Mouse (Mus musculus): Measurements from ENCODE around the gene Tspan14. TPM values are rescaled to one million over a fixed set of nuclear protein-coding genes. Genes with fewer than 3 reads are reported as not detected.

The Tspan14 gene
- polyA plus RNA-seq, 1 experiment from 2014 or later = 72.7 TPM

DNA sequence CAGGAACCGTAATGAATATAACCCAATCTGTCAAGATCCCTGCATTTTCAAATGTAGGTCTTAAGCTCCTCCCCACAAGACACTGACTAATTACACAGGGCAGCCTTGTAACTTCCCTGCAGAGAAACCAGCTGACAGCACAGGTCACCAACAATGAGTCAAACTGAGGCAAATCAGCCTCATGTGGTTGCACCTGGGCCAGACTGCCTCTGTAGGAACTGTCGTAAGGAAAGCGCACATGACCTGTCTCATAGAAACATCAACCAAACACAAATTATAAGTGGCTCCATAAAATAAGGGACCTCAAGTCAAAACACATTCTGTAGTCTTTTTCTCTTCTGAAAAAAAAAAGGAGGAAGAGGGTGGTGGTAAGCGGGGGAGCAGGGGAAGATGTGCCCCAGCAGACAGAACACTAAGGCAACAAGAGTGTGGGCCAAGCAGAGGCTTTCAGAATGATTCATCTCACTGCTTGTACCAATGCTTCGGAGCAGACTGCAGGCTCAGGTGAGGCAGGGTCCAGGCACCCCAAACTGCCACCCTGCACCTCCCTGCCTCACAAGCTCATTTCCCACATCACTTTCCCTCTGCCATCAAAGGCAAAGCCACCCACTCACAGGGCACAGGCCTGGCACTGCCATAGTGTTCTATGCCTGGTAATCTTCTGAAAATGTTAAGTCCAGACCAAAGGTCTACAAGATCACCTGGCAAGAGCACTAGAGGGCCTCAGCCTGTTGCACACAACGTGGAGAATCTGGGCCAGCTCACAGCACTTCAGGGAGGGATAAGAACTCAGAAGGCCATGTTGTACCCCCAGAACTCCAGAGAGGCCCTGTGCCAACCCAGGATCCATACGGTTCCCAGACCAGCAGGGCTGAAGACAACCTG lies 16.6 kb downstream of the Tspan14 start:
- H3K9me3 ChIP-seq (ENCODE audit: control insufficient read depth, low read length) = no peaks in the 10 kb centered on the region
- 69% methylated on average over 7 of the region's 7 CpGs for WGBS
- H3K36me3 ChIP-seq (ENCODE audit: control insufficient read depth, insufficient read depth, low read length) = peaks cover 5% of the 10 kb centered on the region; the same call in 1 of the 2 replicates
- H3K4me2 ChIP-seq (ENCODE audit: low read depth, low read length) = no peak overlapping the region
- peak overlapping the region; percentile 22; the same call in 1 of the 2 replicates for H3K27ac ChIP-seq (replicated peaks; ENCODE audit: low read depth, low read length)
- 0 out of 2 replicates have a peak overlapping the region, but pooled peaks have one; percentile 6 for H3K9ac ChIP-seq (ENCODE audit: low read depth, low read length)
- no peaks in the 10 kb centered on the region for H3K27me3 ChIP-seq (replicated peaks; ENCODE audit: control insufficient read depth, insufficient read depth, low read length)
- ATAC-seq (ENCODE audit: low read depth) (no peak), DNase-seq (ENCODE audit: low spot score) (no peak)
- H3K4me3 ChIP-seq (ENCODE audit: low read depth, low read length) = no peak overlapping the region
- peaks cover 51% of the 10 kb centered on the region for H3K4me1 ChIP-seq (ENCODE audit: control insufficient read depth, insufficient read depth, low read length)

DNA sequence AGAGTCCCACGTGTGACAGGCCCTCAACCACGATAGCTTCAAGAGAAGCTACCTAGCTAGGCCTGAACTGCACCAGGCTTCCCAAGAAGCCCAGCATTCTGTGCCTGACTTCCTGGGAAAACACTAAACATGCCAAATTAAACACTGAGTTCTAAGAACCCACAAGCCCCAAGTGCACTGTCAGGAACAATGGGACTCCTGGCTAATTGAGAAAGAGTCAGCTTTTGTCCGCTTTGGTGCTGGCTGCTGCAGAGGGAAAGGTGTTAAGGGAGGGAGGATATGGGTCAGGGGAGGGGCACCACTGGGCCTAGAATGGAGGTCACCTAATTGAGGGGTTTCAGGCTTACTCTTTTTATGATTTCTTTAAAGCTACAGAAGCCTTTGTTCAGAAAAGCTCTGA lies 17.6 kb downstream of the Tspan14 start:
- H3K4me3 ChIP-seq (ENCODE audit: low read depth, low read length) = no peak overlapping the region
- H3K9ac ChIP-seq (ENCODE audit: low read depth, low read length) = no peak overlapping the region
- peaks cover 44% of the 10 kb centered on the region for H3K4me1 ChIP-seq (ENCODE audit: control insufficient read depth, insufficient read depth, low read length)
- WGBS = 53% methylated on average over 3 of the region's 3 CpGs
- no peaks in the 10 kb centered on the region for H3K9me3 ChIP-seq (ENCODE audit: control insufficient read depth, low read length)
- H3K36me3 ChIP-seq (ENCODE audit: control insufficient read depth, insufficient read depth, low read length) = peaks cover 5% of the 10 kb centered on the region; the same call in 1 of the 2 replicates
- no peak for ATAC-seq (ENCODE audit: low read depth)
- DNase-seq (ENCODE audit: low spot score) = no peak
- peak overlapping the region; percentile 74 for H3K27ac ChIP-seq (replicated peaks; ENCODE audit: low read depth, low read length)
- no peak overlapping the region for H3K4me2 ChIP-seq (ENCODE audit: low read depth, low read length)
- no peaks in the 10 kb centered on the region for H3K27me3 ChIP-seq (replicated peaks; ENCODE audit: control insufficient read depth, insufficient read depth, low read length)

DNA sequence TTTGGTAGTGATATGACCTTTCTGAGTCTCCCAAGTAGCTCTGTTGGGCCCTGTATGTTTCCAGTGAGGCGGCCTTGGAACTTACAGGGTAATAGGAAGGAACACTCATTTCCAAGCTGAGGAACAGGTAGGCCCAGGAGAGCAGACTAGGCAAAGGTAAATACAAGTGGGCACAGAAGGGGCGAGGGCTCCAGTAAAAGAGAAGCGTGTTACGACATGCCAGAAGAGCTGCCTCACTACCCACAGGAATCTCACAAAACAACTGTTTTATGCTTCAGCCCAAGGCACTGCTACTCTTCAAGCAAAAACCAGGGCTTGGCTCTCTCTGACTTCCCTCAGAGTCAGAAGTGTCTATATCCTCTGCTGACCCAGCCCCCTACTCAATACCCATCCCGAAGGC lies 18.1 kb downstream of the Tspan14 start:
- H3K9me3 ChIP-seq (ENCODE audit: control insufficient read depth, low read length) = no peaks in the 10 kb centered on the region
- H3K4me3 ChIP-seq (ENCODE audit: low read depth, low read length) = no peak overlapping the region
- ATAC-seq (ENCODE audit: low read depth) (peak; percentile 71), DNase-seq (ENCODE audit: low spot score) (peak; percentile 86)
- H3K36me3 ChIP-seq (ENCODE audit: control insufficient read depth, insufficient read depth, low read length) = peaks cover 5% of the 10 kb centered on the region; the same call in 1 of the 2 replicates
- no peaks in the 10 kb centered on the region for H3K27me3 ChIP-seq (replicated peaks; ENCODE audit: control insufficient read depth, insufficient read depth, low read length)
- H3K4me1 ChIP-seq (ENCODE audit: control insufficient read depth, insufficient read depth, low read length) = peaks cover 42% of the 10 kb centered on the region
- H3K4me2 ChIP-seq (ENCODE audit: low read depth, low read length) = no peak overlapping the region
- H3K9ac ChIP-seq (ENCODE audit: low read depth, low read length) = no peak overlapping the region
- H3K27ac ChIP-seq (replicated peaks; ENCODE audit: low read depth, low read length) = peak overlapping the region; percentile 74
- 74% methylated on average over 5 of the region's 5 CpGs for WGBS

- no peaks in the 10 kb centered on the region for H3K27me3 ChIP-seq (replicated peaks; ENCODE audit: control insufficient read depth, insufficient read depth, low read length)
- H3K4me2 ChIP-seq (ENCODE audit: low read depth, low read length) = no peak overlapping the region
- ATAC-seq (ENCODE audit: low read depth) (peak; percentile 89), DNase-seq (ENCODE audit: low spot score) (peak; percentile 82)
- H3K4me1 ChIP-seq (ENCODE audit: control insufficient read depth, insufficient read depth, low read length) = peaks cover 34% of the 10 kb centered on the region
- H3K36me3 ChIP-seq (ENCODE audit: control insufficient read depth, insufficient read depth, low read length) = peaks cover 5% of the 10 kb centered on the region; the same call in 1 of the 2 replicates
- no peak overlapping the region for H3K9ac ChIP-seq (ENCODE audit: low read depth, low read length)
- H3K9me3 ChIP-seq (ENCODE audit: control insufficient read depth, low read length) = no peaks in the 10 kb centered on the region
- 62% methylated on average over 14 of the region's 14 CpGs for WGBS
- H3K4me3 ChIP-seq (ENCODE audit: low read depth, low read length) = no peak overlapping the region
- H3K27ac ChIP-seq (replicated peaks; ENCODE audit: low read depth, low read length) = peak overlapping the region; percentile 74
Measured at GRCm38 (mm10) chr14:40947431-40948394, 18.9 kb downstream of the Tspan14 start.

GRCm38 (mm10) chr14:40943802-40944201 lies 22.8 kb downstream of the Tspan14 start:
- H3K9ac ChIP-seq (ENCODE audit: low read depth, low read length) = no peak overlapping the region
- no peaks in the 10 kb centered on the region for H3K27me3 ChIP-seq (replicated peaks; ENCODE audit: control insufficient read depth, insufficient read depth, low read length)
- WGBS = 95% methylated on average over 2 of the region's 2 CpGs
- no peak for ATAC-seq (ENCODE audit: low read depth)
- DNase-seq (ENCODE audit: low spot score) = no peak
- H3K4me3 ChIP-seq (ENCODE audit: low read depth, low read length) = no peak overlapping the region
- no peaks in the 10 kb centered on the region for H3K9me3 ChIP-seq (ENCODE audit: control insufficient read depth, low read length)
- peaks cover 13% of the 10 kb centered on the region for H3K4me1 ChIP-seq (ENCODE audit: control insufficient read depth, insufficient read depth, low read length)
- H3K27ac ChIP-seq (replicated peaks; ENCODE audit: low read depth, low read length) = no peak overlapping the region
- H3K4me2 ChIP-seq (ENCODE audit: low read depth, low read length) = no peak overlapping the region
- peaks cover 5% of the 10 kb centered on the region; the same call in 1 of the 2 replicates for H3K36me3 ChIP-seq (ENCODE audit: control insufficient read depth, insufficient read depth, low read length)

- no peaks in the 10 kb centered on the region for H3K27me3 ChIP-seq (replicated peaks; ENCODE audit: control insufficient read depth, insufficient read depth, low read length)
- DNase-seq (ENCODE audit: low spot score) (no peak), ATAC-seq (ENCODE audit: low read depth) (no peak)
- no peaks in the 10 kb centered on the region for H3K9me3 ChIP-seq (ENCODE audit: control insufficient read depth, low read length)
- H3K4me3 ChIP-seq (ENCODE audit: low read depth, low read length) = no peak overlapping the region
- H3K4me1 ChIP-seq (ENCODE audit: control insufficient read depth, insufficient read depth, low read length) = peaks cover 4% of the 10 kb centered on the region
- peaks cover 5% of the 10 kb centered on the region; the same call in 1 of the 2 replicates for H3K36me3 ChIP-seq (ENCODE audit: control insufficient read depth, insufficient read depth, low read length)
- 90% methylated on average over 2 of the region's 2 CpGs for WGBS
- no peak overlapping the region for H3K9ac ChIP-seq (ENCODE audit: low read depth, low read length)
- no peak overlapping the region for H3K27ac ChIP-seq (replicated peaks; ENCODE audit: low read depth, low read length)
- H3K4me2 ChIP-seq (ENCODE audit: low read depth, low read length) = no peak overlapping the region
Measured at GRCm38 (mm10) chr14:40942429-40942828, 24.2 kb downstream of the Tspan14 start.

GRCm38 (mm10) chr14:40938380-40938987 lies 28.1 kb downstream of the Tspan14 start:
- no peak for ATAC-seq (ENCODE audit: low read depth)
- no peaks in the 10 kb centered on the region for H3K9me3 ChIP-seq (ENCODE audit: control insufficient read depth, low read length)
- 75% methylated on average over 11 of the region's 11 CpGs for WGBS
- H3K4me1 ChIP-seq (ENCODE audit: control insufficient read depth, insufficient read depth, low read length) = no peaks in the 10 kb centered on the region
- no peak overlapping the region for H3K27ac ChIP-seq (replicated peaks; ENCODE audit: low read depth, low read length)
- no peaks in the 10 kb centered on the region for H3K36me3 ChIP-seq (ENCODE audit: control insufficient read depth, insufficient read depth, low read length)
- H3K27me3 ChIP-seq (replicated peaks; ENCODE audit: control insufficient read depth, insufficient read depth, low read length) = no peaks in the 10 kb centered on the region
- no peak overlapping the region for H3K9ac ChIP-seq (ENCODE audit: low read depth, low read length)
- no peak overlapping the region for H3K4me2 ChIP-seq (ENCODE audit: low read depth, low read length)
- no peak for DNase-seq (ENCODE audit: low spot score)
- no peak overlapping the region for H3K4me3 ChIP-seq (ENCODE audit: low read depth, low read length)

DNA sequence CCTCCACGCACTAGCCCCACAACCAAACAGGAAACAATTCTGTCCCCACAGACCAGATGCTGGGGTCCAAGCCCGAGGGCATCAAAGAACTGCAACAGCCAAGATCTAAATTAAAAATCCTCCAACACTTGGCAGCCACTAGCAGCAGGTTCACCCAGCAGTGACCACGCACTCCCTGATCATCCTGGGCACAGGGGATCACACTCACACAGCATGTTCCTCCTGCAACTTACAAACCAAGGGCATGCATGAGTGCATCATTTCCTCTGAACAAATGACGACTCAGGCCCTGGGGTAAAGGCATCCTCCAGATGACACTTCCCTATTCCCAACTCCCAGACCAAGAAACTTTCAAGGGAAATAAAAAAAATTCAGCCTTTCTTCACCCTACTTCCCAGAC lies 29.6 kb downstream of the Tspan14 start:
- WGBS = 57% methylated on average over 4 of the region's 4 CpGs

More for the DNA sequence above, 29.6 kb downstream of the Tspan14 start:
- Histone ChIP-seq H3K36me3 (ENCODE audit: control insufficient read depth, insufficient read depth, low read length) (no peaks in the 10 kb centered on the region), H3K4me3 (ENCODE audit: low read depth, low read length) (no peak overlapping the region), H3K9ac (ENCODE audit: low read depth, low read length) (no peak overlapping the region), H3K4me1 (ENCODE audit: control insufficient read depth, insufficient read depth, low read length) (no peaks in the 10 kb centered on the region), H3K9me3 (ENCODE audit: control insufficient read depth, low read length) (no peaks in the 10 kb centered on the region), H3K27ac (replicated peaks; ENCODE audit: low read depth, low read length) (no peak overlapping the region), H3K27me3 (replicated peaks; ENCODE audit: control insufficient read depth, insufficient read depth, low read length) (no peaks in the 10 kb centered on the region), H3K4me2 (ENCODE audit: low read depth, low read length) (no peak overlapping the region)
- no peak for DNase-seq (ENCODE audit: low spot score)
- ATAC-seq (ENCODE audit: low read depth) = no peak
